Mouse (Mus musculus) stomach, embryonic 16.5 days (tissue): ENCODE results near the gene Mrpl21. TPM values are rescaled to one million over a fixed set of nuclear protein-coding genes. Genes with fewer than 3 reads are reported as not detected.
A peak's percentile ranks its signal among the peaks of the same experiment; 100 is the strongest.

Source experiments
- ATAC-seq: fragments of 200-750 bp; cut with Nextera tagmentation; 2 replicates; pipeline ENCODE4 v1.8.0; 2017; ENCODE audit warnings: moderate number of reproducible peaks, moderate TSS enrichment; ENCODE audit not compliant: insufficient read depth, low FRiP score
- H3K27ac ChIP-seq: fragments of 300-500 bp; sonication (generic); 2 replicates; pipeline ENCODE4 v1.5.1; 2014; ENCODE audit warnings: low read length
- H3K27me3 ChIP-seq: fragments of 300-500 bp; sonication (generic); 2 replicates; pipeline ENCODE4 v1.6.1; 2014; ENCODE audit warnings: low read length, control low read depth, mixed read lengths; ENCODE audit not compliant: control insufficient read depth, insufficient read depth
- H3K36me3 ChIP-seq: fragments of 300-500 bp; sonication (generic); 2 replicates; pipeline ENCODE4 v1.6.1; 2014; ENCODE audit warnings: low read length; ENCODE audit not compliant: control insufficient read depth, insufficient read depth
- H3K4me1 ChIP-seq: fragments of 300-500 bp; sonication (generic); 2 replicates; pipeline ENCODE4 v1.6.1; 2014; ENCODE audit warnings: low read length, control low read depth, mixed read lengths; ENCODE audit not compliant: control insufficient read depth, insufficient read depth
- H3K4me2 ChIP-seq: fragments of 300-500 bp; sonication (generic); 2 replicates; pipeline ENCODE4 v1.6.1; 2014; ENCODE audit warnings: low read depth, low read length, mixed read lengths
- H3K4me3 ChIP-seq: fragments of 300-500 bp; sonication (generic); replicated peaks from 2 replicates; pipeline ENCODE4 v1.5.1; 2014; ENCODE audit warnings: mild to moderate bottlenecking, low read length
- H3K9ac ChIP-seq: fragments of 300-500 bp; sonication (generic); 2 replicates; pipeline ENCODE4 v1.6.1; 2014; ENCODE audit warnings: low read length
- H3K9me3 ChIP-seq: fragments of 300-500 bp; sonication (generic); replicated peaks from 2 replicates; pipeline ENCODE4 v1.6.1; 2016; ENCODE audit warnings: low read length, control low read depth; ENCODE audit not compliant: control insufficient read depth
- whole genome bisulfite sequencing: fragments of 180-500 bp; shearing (Covaris S2); extraction: QIAGEN DNeasy Blood & Tissue Kit; methylation state at CpG from one replicate; pipeline ENCODE4 v1.1.7; 2014; 5-methylcytosine and 5-hydroxymethylcytosine counted together
- polyA plus RNA-seq: library from polyadenylated mRNA; unstranded; fragments of >200 nt; fragmentation: Nextera tagmentation; extraction: Ambion mirVana; gene quantifications from 2 replicates; pipeline ENCODE4 v1.2.1, GENCODE M21; 2015

The Mrpl21 gene
- polyA plus RNA-seq, 1 experiment from 2014 or later = 104 TPM

- Histone ChIP-seq H3K4me3 (no peak overlapping the region), H3K9ac (no peak overlapping the region), H3K4me2 (no peak overlapping the region), H3K36me3 (peaks cover 23% of the 10 kb centered on the region), H3K27ac (no peak overlapping the region), H3K9me3 (no peaks in the 10 kb centered on the region), H3K4me1 (no peaks in the 10 kb centered on the region), H3K27me3 (no peaks in the 10 kb centered on the region)
- 69% methylated on average over 2 of the region's 2 CpGs for WGBS
- peak; percentile 34; the same call in 1 of the 2 replicates for ATAC-seq
Measured at GRCm38 (mm10) chr19:3292028-3292427, 9.3 kb downstream of the Mrpl21 start.

- no peak overlapping the region for H3K9ac ChIP-seq
- no peaks in the 10 kb centered on the region for H3K27me3 ChIP-seq
- peaks cover 23% of the 10 kb centered on the region for H3K36me3 ChIP-seq
- WGBS = 84% methylated on average over 1 of the region's 1 CpGs
- ATAC-seq = no peak
- no peaks in the 10 kb centered on the region for H3K9me3 ChIP-seq
- no peaks in the 10 kb centered on the region for H3K4me1 ChIP-seq
- no peak overlapping the region for H3K27ac ChIP-seq
- H3K4me3 ChIP-seq = no peak overlapping the region
- no peak overlapping the region for H3K4me2 ChIP-seq
Measured at GRCm38 (mm10) chr19:3292993-3293392, 10.3 kb downstream of the Mrpl21 start.

GRCm38 (mm10) chr19:3295245-3295644, 12.5 kb downstream of the Mrpl21 start:
- Histone ChIP-seq H3K4me2 (no peak overlapping the region), H3K9me3 (no peaks in the 10 kb centered on the region), H3K9ac (no peak overlapping the region), H3K36me3 (peaks cover 10% of the 10 kb centered on the region; the same call in 1 of the 2 replicates), H3K4me3 (no peak overlapping the region), H3K27me3 (no peaks in the 10 kb centered on the region), H3K27ac (no peak overlapping the region), H3K4me1 (no peaks in the 10 kb centered on the region)
- peak; percentile 24; the same call in 1 of the 2 replicates for ATAC-seq
- WGBS = 74% methylated on average over 6 of the region's 6 CpGs

- Histone ChIP-seq H3K27me3 (no peaks in the 10 kb centered on the region), H3K9ac (no peak overlapping the region), H3K4me2 (no peak overlapping the region), H3K9me3 (no peaks in the 10 kb centered on the region), H3K27ac (no peak overlapping the region), H3K4me1 (no peaks in the 10 kb centered on the region), H3K36me3 (no peaks in the 10 kb centered on the region), H3K4me3 (no peak overlapping the region)
- no peak for ATAC-seq
Measured at GRCm38 (mm10) chr19:3297034-3297433, 14.3 kb downstream of the Mrpl21 start.

- Histone ChIP-seq H3K4me1 (no peaks in the 10 kb centered on the region), H3K27ac (no peak overlapping the region), H3K27me3 (no peaks in the 10 kb centered on the region), H3K36me3 (no peaks in the 10 kb centered on the region), H3K9me3 (no peaks in the 10 kb centered on the region), H3K9ac (no peak overlapping the region), H3K4me2 (no peak overlapping the region), H3K4me3 (no peak overlapping the region)
- WGBS = 74% methylated on average over 7 of the region's 7 CpGs
- no peak for ATAC-seq
Measured at GRCm38 (mm10) chr19:3297775-3298174, 15.1 kb downstream of the Mrpl21 start.

GRCm38 (mm10) chr19:3304017-3304416, 21.3 kb downstream of the Mrpl21 start:
- no peaks in the 10 kb centered on the region for H3K9me3 ChIP-seq
- no peak for ATAC-seq
- no peaks in the 10 kb centered on the region for H3K27me3 ChIP-seq
- 65% methylated on average over 4 of the region's 4 CpGs for WGBS
- no peak overlapping the region for H3K4me3 ChIP-seq
- H3K27ac ChIP-seq = no peak overlapping the region
- H3K4me1 ChIP-seq = no peaks in the 10 kb centered on the region
- H3K4me2 ChIP-seq = no peak overlapping the region
- H3K36me3 ChIP-seq = no peaks in the 10 kb centered on the region
- H3K9ac ChIP-seq = no peak overlapping the region

- Histone ChIP-seq H3K27ac (no peak overlapping the region), H3K36me3 (no peaks in the 10 kb centered on the region), H3K9me3 (no peaks in the 10 kb centered on the region), H3K9ac (no peak overlapping the region), H3K4me2 (no peak overlapping the region), H3K4me3 (no peak overlapping the region), H3K4me1 (no peaks in the 10 kb centered on the region), H3K27me3 (no peaks in the 10 kb centered on the region)
- WGBS = 53% methylated on average over 16 of the region's 16 CpGs
- ATAC-seq = peak; percentile 66; the same call in 1 of the 2 replicates
Measured at GRCm38 (mm10) chr19:3307175-3307949, 24.7 kb downstream of the Mrpl21 start.

GRCm38 (mm10) chr19:3319341-3319740, 36.6 kb downstream of the Mrpl21 start:
- Histone ChIP-seq H3K4me2 (no peak overlapping the region), H3K9ac (no peak overlapping the region), H3K36me3 (no peaks in the 10 kb centered on the region), H3K27ac (peak overlapping the region; percentile 79), H3K27me3 (no peaks in the 10 kb centered on the region), H3K4me3 (no peak overlapping the region), H3K9me3 (no peaks in the 10 kb centered on the region), H3K4me1 (peaks cover 11% of the 10 kb centered on the region)
- ATAC-seq = no peak
- WGBS = 71% methylated on average over 2 of the region's 2 CpGs

GRCm38 (mm10) chr19:3320086-3320485, 37.4 kb downstream of the Mrpl21 start:
- H3K4me2 ChIP-seq = no peak overlapping the region
- no peak overlapping the region for H3K4me3 ChIP-seq
- H3K27me3 ChIP-seq = no peaks in the 10 kb centered on the region
- 62% methylated on average over 7 of the region's 7 CpGs for WGBS
- peak; percentile 25; the same call in 1 of the 2 replicates for ATAC-seq
- no peaks in the 10 kb centered on the region for H3K9me3 ChIP-seq
- H3K36me3 ChIP-seq = no peaks in the 10 kb centered on the region
- H3K4me1 ChIP-seq = peaks cover 11% of the 10 kb centered on the region
- H3K27ac ChIP-seq = peak overlapping the region; percentile 79
- no peak overlapping the region for H3K9ac ChIP-seq
